Mouse (Mus musculus) thymus, adult 18-20 months (tissue): ENCODE measurements around the gene Samhd1.

ENCODE experiments used
- DNase-seq, 2 experiments: peaks; one replicate each; pipeline ENCODE4 v3.0.0; 2022; ENCODE audit warnings: mixed read lengths in 2 of 2

The Samhd1 gene

GRCm38 (mm10) chr2:157136176-157136575 lies 1.1 kb upstream of the Samhd1 start:
- DNase-seq: no peak

GRCm38 (mm10) chr2:157135529-157136120 lies 560 bp upstream of the Samhd1 start:
- no peak for DNase-seq

GRCm38 (mm10) chr2:157134479-157134931 lies 560 bp downstream of the Samhd1 start:
- peak; percentile 6 to 26 for DNase-seq

GRCm38 (mm10) chr2:157133769-157134478 lies 1.1 kb downstream of the Samhd1 start:
- DNase-seq: no peak

GRCm38 (mm10) chr2:157132686-157133540 lies 2.2 kb downstream of the Samhd1 start:
- DNase-seq: no peak

- no peak for DNase-seq
Observed at GRCm38 (mm10) chr2:157132086-157132485, 3.0 kb downstream of the Samhd1 start.

- no peak for DNase-seq
Observed at GRCm38 (mm10) chr2:157130813-157131514, 4.1 kb downstream of the Samhd1 start.

GRCm38 (mm10) chr2:157129601-157130164 lies 5.4 kb downstream of the Samhd1 start:
- no peak for DNase-seq

GRCm38 (mm10) chr2:157129096-157129495 lies 6.0 kb downstream of the Samhd1 start:
- no peak for DNase-seq

- no peak for DNase-seq
Observed at GRCm38 (mm10) chr2:157128072-157128471, 7.0 kb downstream of the Samhd1 start.

GRCm38 (mm10) chr2:157127370-157127769 lies 7.7 kb downstream of the Samhd1 start:
- DNase-seq: no peak

GRCm38 (mm10) chr2:157125246-157125645 lies 9.8 kb downstream of the Samhd1 start:
- no peak for DNase-seq

- peak; percentile 21 to 45 for DNase-seq
Observed at GRCm38 (mm10) chr2:157121766-157122165, 13.3 kb downstream of the Samhd1 start.

GRCm38 (mm10) chr2:157119075-157119474 lies 16.0 kb downstream of the Samhd1 start:
- DNase-seq: no peak

- no peak for DNase-seq
Observed at GRCm38 (mm10) chr2:157118556-157118955, 16.5 kb downstream of the Samhd1 start.

GRCm38 (mm10) chr2:157116964-157117363 lies 18.1 kb downstream of the Samhd1 start:
- DNase-seq: no peak

GRCm38 (mm10) chr2:157108236-157108635 lies 26.8 kb downstream of the Samhd1 start:
- DNase-seq: no peak

- no peak for DNase-seq
Observed at GRCm38 (mm10) chr2:157104454-157104853, 30.6 kb downstream of the Samhd1 start.

GRCm38 (mm10) chr2:157102256-157102655 lies 32.8 kb downstream of the Samhd1 start:
- DNase-seq: no peak

GRCm38 (mm10) chr2:157101650-157102049 lies 33.4 kb downstream of the Samhd1 start:
- DNase-seq: no peak

GRCm38 (mm10) chr2:157100319-157100605 lies 34.8 kb downstream of the Samhd1 start:
- no peak for DNase-seq

- DNase-seq: no peak
Observed at GRCm38 (mm10) chr2:157099532-157100318, 35.3 kb downstream of the Samhd1 start.
